Mouse (Mus musculus) large intestine, adult 2 months (tissue): ENCODE measurements at regions not wholly inside any gene's neighbourhood (a gene's known extent, or its start where the extent isn't known, plus 50 kb on each side); places are given as distances from the start of the nearest gene placed in this dataset.
"Not testable (repeated sequence)": the region's sequence is repeated elsewhere in the genome, so short reads cannot be mapped to it uniquely, and the experiment has no call there.

Source experiments
- DNase-seq: peaks from one replicate; pipeline ENCODE4 v3.0.0-alpha.2; 2012; ENCODE audit warnings: low read depth, low spot score
- WGBS: fragments of 180-500 bp; shearing (Covaris S2); methylation state at CpG from one replicate; pipeline ENCODE4 v1.1.7; 2018; 5-methylcytosine and 5-hydroxymethylcytosine counted together

DNA sequence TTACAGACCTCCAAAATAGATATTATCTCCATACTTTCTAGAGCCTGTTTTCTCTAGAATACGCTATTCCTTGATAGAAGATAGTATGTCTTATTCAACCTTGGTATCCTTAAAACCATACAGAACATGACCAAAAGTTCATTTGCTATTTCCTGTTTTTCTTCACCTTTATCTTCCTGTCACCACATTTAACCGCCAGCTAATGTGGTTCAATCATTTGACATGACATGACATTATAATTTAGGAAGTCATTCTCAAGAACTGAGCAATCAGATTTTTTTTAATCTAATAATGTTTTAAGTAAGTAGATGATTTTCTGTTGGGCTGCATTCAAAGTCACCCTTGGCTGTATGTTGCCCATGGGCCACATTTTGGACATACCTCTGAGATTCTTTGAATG lies 213.3 kb downstream of the Dad1 start:
- 87% methylated on average over 2 of the region's 2 CpGs for WGBS

GRCm38 (mm10) chr14:54034516-54034915 lies 219.4 kb downstream of the Dad1 start:
- 56% methylated on average over 2 of the region's 2 CpGs for WGBS
- DNase-seq, result no peak

More for the DNA sequence above, 213.3 kb downstream of the Dad1 start:
- no peak for DNase-seq

DNA sequence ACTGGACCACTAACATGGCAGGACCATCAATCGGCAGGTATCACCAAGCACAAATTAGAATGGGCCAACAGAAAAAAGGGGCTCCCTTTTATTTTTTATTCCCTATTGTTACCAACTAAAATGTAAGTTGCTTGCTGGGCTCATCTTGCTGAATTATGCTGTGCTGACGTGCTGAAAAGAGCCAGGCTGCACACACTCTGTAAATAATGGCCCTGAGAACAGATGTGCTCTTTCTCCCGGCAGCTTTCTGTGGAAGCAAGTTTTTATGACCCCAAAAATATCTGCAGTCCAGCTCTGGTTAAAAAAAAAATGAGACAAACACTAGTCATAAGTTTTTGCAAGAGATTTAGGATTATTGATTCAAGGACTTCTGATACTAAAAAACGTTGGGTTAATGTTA lies 230.4 kb downstream of the Dad1 start:
- DNase-seq, result no peak
- 46% methylated on average over 4 of the region's 4 CpGs for WGBS

- 35% methylated on average over 6 of the region's 6 CpGs for WGBS
- DNase-seq, result no peak
Observed at GRCm38 (mm10) chr14:54021443-54021842, 232.5 kb downstream of the Dad1 start.

GRCm38 (mm10) chr14:54014628-54015027 lies 239.3 kb downstream of the Dad1 start:
- no peak for DNase-seq

DNA sequence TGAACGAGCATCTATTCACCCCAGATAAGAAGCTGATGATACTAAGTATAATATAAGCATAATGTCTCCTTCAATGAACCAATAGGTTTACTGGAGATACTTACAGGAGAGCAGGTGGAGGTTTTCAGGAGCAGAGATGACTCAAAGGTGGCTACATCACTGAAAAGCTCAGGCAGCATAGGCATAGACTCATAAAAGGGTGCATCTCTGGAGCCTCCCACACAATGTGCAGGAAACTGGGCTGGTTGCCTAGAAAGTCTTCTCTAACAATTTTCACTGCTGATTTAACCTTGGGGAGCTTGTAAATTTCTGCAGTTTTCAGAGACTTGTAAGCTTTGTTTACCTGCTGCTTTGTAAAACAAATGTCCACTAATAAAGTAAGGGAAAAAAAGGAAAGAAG lies 251.8 kb downstream of the Dad1 start:
- 80% methylated on average over 1 of the region's 1 CpGs for WGBS
- no peak for DNase-seq

More at GRCm38 (mm10) chr14:54014628-54015027, 239.3 kb downstream of the Dad1 start:
- WGBS, result 83% methylated on average over 10 of the region's 10 CpGs

GRCm38 (mm10) chr14:54000527-54000926 lies 253.4 kb downstream of the Dad1 start:
- DNase-seq, result no peak
- WGBS, result 79% methylated on average over 5 of the region's 5 CpGs

- WGBS, result 25% methylated on average over 2 of the region's 2 CpGs
- DNase-seq, result no peak
Observed at GRCm38 (mm10) chr14:53993427-53993826, 260.5 kb downstream of the Dad1 start.

GRCm38 (mm10) chr14:53992712-53993286 lies 261.1 kb downstream of the Dad1 start:
- DNase-seq, result no peak
- WGBS, result 50% methylated on average over 11 of the region's 11 CpGs

GRCm38 (mm10) chr14:53991390-53991789 lies 262.5 kb downstream of the Dad1 start:
- no peak for DNase-seq

GRCm38 (mm10) chr14:53980771-53981170 lies 273.1 kb downstream of the Dad1 start:
- WGBS, result 65% methylated on average over 5 of the region's 5 CpGs

More at GRCm38 (mm10) chr14:53991390-53991789, 262.5 kb downstream of the Dad1 start:
- 71% methylated on average over 4 of the region's 4 CpGs for WGBS

GRCm38 (mm10) chr14:53961426-53961825 lies 292.5 kb downstream of the Dad1 start:
- 65% methylated on average over 11 of the region's 11 CpGs for WGBS
- not testable (repeated sequence) for DNase-seq

More at GRCm38 (mm10) chr14:53980771-53981170, 273.1 kb downstream of the Dad1 start:
- DNase-seq, result no peak

DNA sequence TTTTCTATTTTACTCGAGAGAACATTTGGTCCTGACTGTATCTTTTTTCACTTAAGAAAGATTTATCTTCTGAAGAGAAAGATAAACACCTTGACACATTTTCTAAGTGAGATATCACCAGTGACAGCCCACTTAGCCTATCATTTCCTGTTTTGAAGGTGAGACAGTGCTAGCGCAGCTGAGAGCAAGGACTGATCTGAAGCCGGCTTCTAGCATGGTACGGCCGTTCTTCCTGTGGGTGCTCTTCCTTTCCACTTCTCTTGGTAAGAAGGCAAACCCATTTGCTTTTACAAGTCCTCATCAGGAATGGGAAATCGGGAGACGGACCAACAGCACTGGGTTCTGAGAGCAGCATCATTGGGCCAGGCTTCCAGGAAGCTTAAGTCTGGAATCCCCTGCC lies 293.1 kb downstream of the Dad1 start:
- DNase-seq, result no peak
- WGBS, result 59% methylated on average over 7 of the region's 7 CpGs

GRCm38 (mm10) chr14:53935791-53936231 lies 318.1 kb downstream of the Dad1 start:
- 95% methylated on average over 29 of the region's 29 CpGs for WGBS
- not testable (repeated sequence) for DNase-seq

GRCm38 (mm10) chr14:53935336-53935735 lies 318.6 kb downstream of the Dad1 start:
- DNase-seq, result not testable (repeated sequence)
- WGBS, result 94% methylated on average over 10 of the region's 13 CpGs

DNA sequence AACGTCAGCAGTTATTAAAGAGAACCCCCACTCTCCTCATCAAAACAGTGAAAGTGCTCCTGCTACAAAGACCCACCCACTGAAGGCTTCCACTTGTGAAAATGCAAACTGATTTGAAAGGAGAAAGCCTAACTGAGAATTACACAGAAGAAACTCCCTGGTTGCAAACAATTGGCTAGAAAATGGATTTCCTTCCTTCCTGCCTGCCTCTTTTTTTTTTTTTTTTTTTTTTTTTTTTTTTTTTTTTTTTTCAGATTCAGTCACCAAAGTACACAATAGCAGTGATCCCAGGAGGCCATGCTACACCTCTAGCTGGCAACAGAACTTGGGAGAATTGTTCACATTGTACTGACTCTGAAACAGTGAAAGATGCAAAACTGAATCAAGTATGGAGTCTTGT lies 343.0 kb downstream of the Dad1 start:
- no peak for DNase-seq
- 38% methylated on average over 1 of the region's 1 CpGs for WGBS

DNA sequence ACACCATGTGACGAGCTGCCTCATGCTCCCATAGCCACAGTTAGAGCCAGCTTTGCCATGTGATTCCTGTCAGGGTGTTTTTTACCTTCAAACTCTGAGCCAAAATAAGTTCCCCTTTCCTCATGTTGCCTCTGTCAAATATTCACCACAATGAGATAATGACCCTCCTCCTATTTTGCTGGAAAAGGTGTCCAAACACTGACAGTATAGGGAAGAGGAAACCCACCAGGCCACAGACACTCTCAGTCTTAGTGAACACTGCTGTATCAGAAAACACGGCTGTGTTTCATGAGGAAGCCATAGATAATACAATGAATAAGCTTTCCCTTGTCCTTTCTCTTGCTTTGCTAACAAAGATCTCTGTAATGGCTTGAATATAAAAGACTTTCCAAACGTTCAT lies 349.3 kb downstream of the Dad1 start:
- DNase-seq, result no peak
- WGBS, result 66% methylated on average over 3 of the region's 3 CpGs

- no peak for DNase-seq
- 43% methylated on average over 1 of the region's 1 CpGs for WGBS
Observed at GRCm38 (mm10) chr14:53901103-53901502, 352.8 kb downstream of the Dad1 start.

- no peak for DNase-seq
- 14% methylated on average over 3 of the region's 3 CpGs for WGBS
Observed at GRCm38 (mm10) chr14:53881304-53881703, 372.6 kb downstream of the Dad1 start.

DNA sequence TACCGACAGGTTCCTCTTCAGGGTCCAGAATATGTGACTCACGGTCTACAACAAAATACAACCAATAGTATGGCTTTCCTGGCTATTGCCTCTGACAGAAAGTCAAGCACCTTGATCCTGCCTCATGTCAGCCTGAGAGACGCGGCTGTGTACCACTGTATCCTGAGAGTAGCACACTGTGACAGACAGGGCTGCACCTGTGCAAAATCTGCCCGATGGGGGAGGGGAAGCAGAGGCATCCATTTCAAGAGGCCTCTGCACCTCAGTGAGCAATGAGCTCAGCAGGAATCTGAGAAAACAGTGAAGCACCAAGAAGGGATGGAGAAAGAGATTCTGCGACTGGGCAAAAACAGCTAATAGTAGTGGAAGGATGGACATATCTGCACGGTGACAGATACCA lies 377.3 kb downstream of the Dad1 start:
- 68% methylated on average over 7 of the region's 7 CpGs for WGBS
- no peak for DNase-seq

- WGBS, result 55% methylated on average over 6 of the region's 6 CpGs
Observed at GRCm38 (mm10) chr14:53875736-53876135, 378.2 kb downstream of the Dad1 start.

GRCm38 (mm10) chr14:53847049-53847448 lies 406.9 kb downstream of the Dad1 start:
- WGBS, result 74% methylated on average over 7 of the region's 7 CpGs
- DNase-seq, result no peak

More at GRCm38 (mm10) chr14:53875736-53876135, 378.2 kb downstream of the Dad1 start:
- no peak for DNase-seq
